17 mouse cellular contexts compared by ENCODE assay signal in genomic region chr4:87384469-87385044, GRCm38 (mm10).
A peak's percentile ranks its signal among the peaks of the same experiment; 100 is the strongest.
DNase-seq lines count a peak whose midpoint lies in the region; ATAC-seq and TF ChIP-seq lines count a peak whose summit lies in the region.
"Had no signal": no experiment of that assay in that cellular context is flagged by ENCODE, and none has a peak within 500 bp of the region (broad histone marks: within the 10 kb centered on the region; RNA-seq: fewer than 3 reads in every experiment).

No protein-coding gene starts in this region.

- no peak overlapping the region for H3K4me2 ChIP-seq in forebrain, embryonic 13.5 days
- no peak overlapping the region for H3K4me2 ChIP-seq in forebrain, embryonic 16.5 days (ENCODE audit: low read length)
- H3K4me2 ChIP-seq in kidney, embryonic 16.5 days (replicated peaks; ENCODE audit: low read depth, low read length): no peak overlapping the region
- no peak overlapping the region for H3K4me2 ChIP-seq in midbrain, embryonic 16.5 days (ENCODE audit: low read length)
- no peak overlapping the region for H3K4me2 ChIP-seq in midbrain, postnatal 0 days (ENCODE audit: low read depth, low read length, poor library complexity, severe bottlenecking)
- H3K4me2 ChIP-seq in neural tube, embryonic 12.5 days (replicated peaks): 0 out of 2 replicates have a peak overlapping the region, but pooled peaks have one; percentile 25
- H3K4me2 ChIP-seq: heart, embryonic 11.5 days had no signal

- H3K9me3 ChIP-seq in forebrain, embryonic 13.5 days (replicated peaks): no peaks in the 10 kb centered on the region
- H3K9me3 ChIP-seq in forebrain, embryonic 16.5 days (ENCODE audit: control insufficient read depth, low read length): no peaks in the 10 kb centered on the region
- no peaks in the 10 kb centered on the region for H3K9me3 ChIP-seq in kidney, embryonic 16.5 days (ENCODE audit: low read length)
- H3K9me3 ChIP-seq in midbrain, embryonic 16.5 days (replicated peaks; ENCODE audit: control insufficient read depth, low read length, poor library complexity, severe bottlenecking): no peaks in the 10 kb centered on the region
- no peaks in the 10 kb centered on the region for H3K9me3 ChIP-seq in midbrain, postnatal 0 days (ENCODE audit: low read length)
- H3K9me3 ChIP-seq in neural tube, embryonic 12.5 days: no peaks in the 10 kb centered on the region

- peak; percentile 53; the same call in 1 of the 2 replicates for ATAC-seq in forebrain, embryonic 13.5 days
- no peak for ATAC-seq in forebrain, embryonic 16.5 days
- ATAC-seq in kidney, embryonic 16.5 days (ENCODE audit: low FRiP score, low TSS enrichment): peak; percentile 37; the same call in 1 of the 2 replicates
- peak; percentile 54; the same call in 1 of the 2 replicates for ATAC-seq in midbrain, embryonic 16.5 days
- ATAC-seq in midbrain, postnatal 0 days (ENCODE audit: low FRiP score): no peak
- no peak; the same call in 1 of the 2 replicates for ATAC-seq in neural tube, embryonic 12.5 days (ENCODE audit: low FRiP score, low read depth)
- ATAC-seq: intestine, postnatal 0 days had no signal

- H3K4me1 ChIP-seq in forebrain, embryonic 13.5 days: peaks cover 21% of the 10 kb centered on the region
- H3K4me1 ChIP-seq in forebrain, embryonic 16.5 days (replicated peaks; ENCODE audit: control insufficient read depth, insufficient read depth, low read length): 0 out of 2 replicates have a peak, but pooled peaks cover 4% of the 10 kb centered on the region
- peaks cover 21% of the 10 kb centered on the region for H3K4me1 ChIP-seq in kidney, embryonic 16.5 days (ENCODE audit: insufficient read depth, low read length)
- peaks cover 2% of the 10 kb centered on the region; the same call in 1 of the 2 replicates for H3K4me1 ChIP-seq in midbrain, embryonic 16.5 days (ENCODE audit: control insufficient read depth, insufficient read depth, low read length)
- H3K4me1 ChIP-seq in midbrain, postnatal 0 days (ENCODE audit: insufficient read depth, low read length): no peaks in the 10 kb centered on the region
- H3K4me1 ChIP-seq in neural tube, embryonic 12.5 days: peaks cover 21% of the 10 kb centered on the region

- no peak for TF ChIP-seq CTCF in midbrain, postnatal 0 days (IDR thresholded peaks at IDR 0.05)

- WGBS in forebrain, embryonic 13.5 days: 26% methylated on average over 6 of the region's 6 CpGs
- 22% methylated on average over 6 of the region's 6 CpGs for WGBS in forebrain, embryonic 16.5 days
- 10% methylated on average over 6 of the region's 6 CpGs for WGBS in kidney, embryonic 16.5 days
- 34% methylated on average over 6 of the region's 6 CpGs for WGBS in midbrain, embryonic 16.5 days
- 41% methylated on average over 6 of the region's 6 CpGs for WGBS in midbrain, postnatal 0 days
- WGBS in neural tube, embryonic 12.5 days: 10% methylated on average over 6 of the region's 6 CpGs

- H3K4me3 ChIP-seq in forebrain, embryonic 13.5 days: no peak overlapping the region
- H3K4me3 ChIP-seq in forebrain, embryonic 16.5 days (replicated peaks; ENCODE audit: low read length): no peak overlapping the region
- no peak overlapping the region for H3K4me3 ChIP-seq in kidney, embryonic 16.5 days (ENCODE audit: low read length)
- no peak overlapping the region for H3K4me3 ChIP-seq in midbrain, embryonic 16.5 days (ENCODE audit: low read depth, low read length)
- no peak overlapping the region for H3K4me3 ChIP-seq in midbrain, postnatal 0 days (ENCODE audit: low read depth, low read length)
- H3K4me3 ChIP-seq in neural tube, embryonic 12.5 days: no peak overlapping the region

- H3K9ac ChIP-seq in forebrain, embryonic 13.5 days: no peak overlapping the region
- H3K9ac ChIP-seq in forebrain, embryonic 16.5 days (replicated peaks; ENCODE audit: low read depth, low read length): no peak overlapping the region
- no peak overlapping the region for H3K9ac ChIP-seq in kidney, embryonic 16.5 days (replicated peaks; ENCODE audit: low read length)
- H3K9ac ChIP-seq in midbrain, embryonic 16.5 days (ENCODE audit: low read depth, low read length): no peak overlapping the region
- H3K9ac ChIP-seq in midbrain, postnatal 0 days (replicated peaks; ENCODE audit: low read length, poor library complexity, severe bottlenecking): no peak overlapping the region
- H3K9ac ChIP-seq in neural tube, embryonic 12.5 days: no peak overlapping the region
- H3K9ac ChIP-seq: liver, embryonic 14.5 days had no signal

- H3K27ac ChIP-seq in forebrain, embryonic 13.5 days: no peak overlapping the region
- H3K27ac ChIP-seq in forebrain, embryonic 16.5 days (ENCODE audit: low read length): no peak overlapping the region
- no peak overlapping the region for H3K27ac ChIP-seq in kidney, embryonic 16.5 days (ENCODE audit: low read length)
- H3K27ac ChIP-seq in midbrain, embryonic 16.5 days (ENCODE audit: low read length): no peak overlapping the region
- H3K27ac ChIP-seq in midbrain, postnatal 0 days (ENCODE audit: low read depth, low read length): no peak overlapping the region
- H3K27ac ChIP-seq in neural tube, embryonic 12.5 days: no peak overlapping the region
- H3K27ac ChIP-seq: liver, embryonic 14.5 days had no signal

- H3K27me3 ChIP-seq in forebrain, embryonic 13.5 days: no peaks in the 10 kb centered on the region
- no peaks in the 10 kb centered on the region for H3K27me3 ChIP-seq in forebrain, embryonic 16.5 days (replicated peaks; ENCODE audit: control insufficient read depth, insufficient read depth, low read length)
- H3K27me3 ChIP-seq in kidney, embryonic 16.5 days (ENCODE audit: insufficient read depth, low read length): peaks cover 6% of the 10 kb centered on the region
- no peaks in the 10 kb centered on the region for H3K27me3 ChIP-seq in midbrain, embryonic 16.5 days (ENCODE audit: control insufficient read depth, insufficient read depth, low read depth, low read length)
- H3K27me3 ChIP-seq in midbrain, postnatal 0 days (ENCODE audit: insufficient read depth, low read length): no peaks in the 10 kb centered on the region
- no peaks in the 10 kb centered on the region for H3K27me3 ChIP-seq in neural tube, embryonic 12.5 days (replicated peaks)

- no peaks in the 10 kb centered on the region for H3K36me3 ChIP-seq in forebrain, embryonic 13.5 days (ENCODE audit: poor library complexity, severe bottlenecking)
- H3K36me3 ChIP-seq in forebrain, embryonic 16.5 days (ENCODE audit: control insufficient read depth, insufficient read depth): no peaks in the 10 kb centered on the region
- H3K36me3 ChIP-seq in kidney, embryonic 16.5 days (ENCODE audit: insufficient read depth, low read length): no peaks in the 10 kb centered on the region
- no peaks in the 10 kb centered on the region for H3K36me3 ChIP-seq in midbrain, embryonic 16.5 days (ENCODE audit: control insufficient read depth, insufficient read depth, low read length)
- no peaks in the 10 kb centered on the region for H3K36me3 ChIP-seq in midbrain, postnatal 0 days (ENCODE audit: insufficient read depth, low read length)
- H3K36me3 ChIP-seq in neural tube, embryonic 12.5 days: no peaks in the 10 kb centered on the region

- no peak for DNase-seq in kidney, postnatal 36 days
- DNase-seq in midbrain, postnatal 0 days (ENCODE audit: low spot score): no peak
- DNase-seq: B cell, adult 2 months; cerebellum, adult 11 months; gastrocnemius, postnatal 14 days; heart, postnatal 36 days; layer of hippocampus, postnatal 36 days; left cerebral cortex, postnatal 4 days; thymus, postnatal 25 days had no signal

Comparison
In these comparisons a context has a peak if more than half of its experiments do, and no peak if none do; other contexts are left out.
1. ATAC-seq: peak in forebrain, embryonic 13.5 days (single experiment), kidney, embryonic 16.5 days (single experiment) and midbrain, embryonic 16.5 days (single experiment); none in forebrain, embryonic 16.5 days (single experiment), midbrain, postnatal 0 days (single experiment) and neural tube, embryonic 12.5 days (single experiment).